Mouse (Mus musculus) MEL (cell line): ENCODE measurements around the gene Fem1a. TPM values are rescaled to one million over a fixed set of nuclear protein-coding genes. Genes with fewer than 3 reads are reported as not detected.

ENCODE experiments used
- DNase-seq: peaks from one replicate; pipeline ENCODE4 v3.0.0; 2011; ENCODE audit warnings: low read depth, low spot score
- H3K27ac ChIP-seq: 2 replicates; pipeline ENCODE4 v1.5.1; 2012; ENCODE audit warnings: low read depth, mild to moderate bottlenecking, control low read depth, low read length, moderate library complexity; ENCODE audit not compliant: control insufficient read depth
- H3K27me3 ChIP-seq, 2 experiments: fragments of 150-350 bp in 1 of 2; sonication (generic) in 1 of 2; 2 replicates each; pipeline ENCODE4 v1.6.1; 2012; ENCODE audit warnings: low read length in 2 of 2, mild to moderate bottlenecking in 2 of 2, improper control_type of control experiment in 1 of 2, moderate library complexity in 1 of 2; ENCODE audit not compliant: insufficient read depth in 2 of 2, control insufficient read depth in 1 of 2
- H3K36me3 ChIP-seq, 2 experiments: 2 replicates each; pipeline ENCODE4 v1.6.1; 2012 to 2014; ENCODE audit warnings: low read length in 2 of 2, improper control_type of control experiment in 1 of 2, inconsistent platforms in 1 of 2, mild to moderate bottlenecking in 1 of 2; ENCODE audit not compliant: insufficient read depth in 2 of 2, control insufficient read depth in 1 of 2
- H3K4me1 ChIP-seq, 2 experiments: fragments of 150-350 bp in 1 of 2; sonication (generic) in 1 of 2; 2 replicates each; pipeline ENCODE4 v1.6.1; 2012; ENCODE audit warnings: low read length in 2 of 2, improper control_type of control experiment in 1 of 2, mild to moderate bottlenecking in 1 of 2; ENCODE audit not compliant: insufficient read depth in 2 of 2, control insufficient read depth in 1 of 2
- H3K4me3 ChIP-seq, 2 experiments: fragments of 150-350 bp in 1 of 2; sonication (generic) in 1 of 2; 2 replicates each; pipeline ENCODE4 v1.5.1; 2012; ENCODE audit warnings: low read depth in 2 of 2, low read length in 2 of 2, mild to moderate bottlenecking in 2 of 2, moderate library complexity in 2 of 2, control low read depth in 1 of 2, improper control_type of control experiment in 1 of 2; ENCODE audit not compliant: control insufficient read depth in 1 of 2, insufficient read depth in 1 of 2
- H3K79me2 ChIP-seq: 2 replicates; pipeline ENCODE4 v1.6.1; 2012; ENCODE audit warnings: mild to moderate bottlenecking, low read length, moderate library complexity; ENCODE audit not compliant: control insufficient read depth, poor library complexity, insufficient read depth
- H3K9ac ChIP-seq: 2 replicates; pipeline ENCODE4 v1.6.1; 2012; ENCODE audit warnings: low read depth, mild to moderate bottlenecking, control low read depth, low read length, moderate library complexity; ENCODE audit not compliant: control insufficient read depth, poor library complexity, severe bottlenecking
- H3K9me3 ChIP-seq: fragments of 150-350 bp; sonication (generic); replicated peaks from 2 replicates; pipeline ENCODE4 v1.6.1; 2012; ENCODE audit warnings: mild to moderate bottlenecking, low read length, improper control_type of control experiment, moderate library complexity; ENCODE audit not compliant: insufficient read depth
- BHLHE40 ChIP-seq: IDR thresholded peaks from 2 replicates; pipeline ENCODE4 v1.6.1; 2012; ENCODE audit warnings: low read depth, mild to moderate bottlenecking, inconsistent platforms, low read length, improper control_type of control experiment, borderline replicate concordance
- CHD1 ChIP-seq: IDR thresholded peaks from 2 replicates; pipeline ENCODE4 v1.6.1; 2012; ENCODE audit warnings: low read depth, mild to moderate bottlenecking, inconsistent platforms, low read length, improper control_type of control experiment
- CHD2 ChIP-seq: IDR thresholded peaks from 2 replicates; pipeline ENCODE4 v1.6.1; 2011; ENCODE audit warnings: low read length, improper control_type of control experiment
- CTCF ChIP-seq, 3 experiments: IDR thresholded peaks in 2 of 3; conservative IDR thresholded peaks in 1 of 3; 2 replicates each; pipeline ENCODE4 v1.5.1; 2011 to 2012; ENCODE audit warnings: low read length in 3 of 3, low read depth in 2 of 3, mild to moderate bottlenecking in 2 of 3, improper control_type of control experiment in 1 of 3, inconsistent platforms in 1 of 3, mixed read lengths in 1 of 3, moderate library complexity in 1 of 3; ENCODE audit not compliant: control insufficient read depth in 1 of 3, insufficient read depth in 1 of 3, poor library complexity in 1 of 3, severe bottlenecking in 1 of 3
- E2F4 ChIP-seq: IDR thresholded peaks from 2 replicates; pipeline ENCODE4 v1.6.1; 2011; ENCODE audit warnings: low read depth, low read length, improper control_type of control experiment, borderline replicate concordance
- ELF1 ChIP-seq: IDR thresholded peaks from 2 replicates; pipeline ENCODE4 v1.6.1; 2014; ENCODE audit warnings: low read depth, mild to moderate bottlenecking, inconsistent platforms, low read length, improper control_type of control experiment, moderate library complexity
- EP300 ChIP-seq, 2 experiments: IDR thresholded peaks; 2 replicates each; pipeline ENCODE4 v1.6.1; 2011; ENCODE audit warnings: improper control_type of control experiment in 2 of 2, low read length in 2 of 2, low read depth in 1 of 2, mild to moderate bottlenecking in 1 of 2
- GABPA ChIP-seq: IDR thresholded peaks from 2 replicates; pipeline ENCODE4 v1.6.1; 2012; ENCODE audit warnings: low read depth, mild to moderate bottlenecking, inconsistent platforms, low read length, improper control_type of control experiment, moderate library complexity
- GATA1 ChIP-seq: IDR thresholded peaks from 2 replicates; pipeline ENCODE4 v1.6.1; 2011; ENCODE audit warnings: low read depth, low read length, improper control_type of control experiment
- HCFC1 ChIP-seq: IDR thresholded peaks from 2 replicates; pipeline ENCODE4 v1.6.1; 2012; ENCODE audit warnings: low read depth, mild to moderate bottlenecking, inconsistent platforms, low read length, improper control_type of control experiment, moderate library complexity
- JUND ChIP-seq: IDR thresholded peaks from 2 replicates; pipeline ENCODE4 v1.6.1; 2011; ENCODE audit warnings: low read depth, mild to moderate bottlenecking, improper control_type of control experiment, low read length
- KAT2A ChIP-seq: conservative IDR thresholded peaks from 2 replicates; pipeline ENCODE4 v1.6.1; 2012; ENCODE audit warnings: low read depth, low read length, improper control_type of control experiment, inconsistent platforms
- MAFK ChIP-seq: IDR thresholded peaks from 2 replicates; pipeline ENCODE4 v1.6.1; 2011; ENCODE audit warnings: low read depth, mild to moderate bottlenecking, low read length, improper control_type of control experiment, borderline replicate concordance
- MAZ ChIP-seq: IDR thresholded peaks from 2 replicates; pipeline ENCODE4 v1.6.1; 2012; ENCODE audit warnings: low read depth, mild to moderate bottlenecking, inconsistent platforms, low read length, improper control_type of control experiment
- MEF2A ChIP-seq: IDR thresholded peaks from 2 replicates; pipeline ENCODE4 v1.6.1; 2014; ENCODE audit warnings: low read depth, mild to moderate bottlenecking, inconsistent platforms, low read length, improper control_type of control experiment; ENCODE audit not compliant: poor library complexity, insufficient replicate concordance, severe bottlenecking; ENCODE audit errors: extremely low read depth
- MXI1 ChIP-seq: IDR thresholded peaks from 2 replicates; pipeline ENCODE4 v1.6.1; 2011; ENCODE audit warnings: mild to moderate bottlenecking, low read depth, low read length, improper control_type of control experiment
- MYB ChIP-seq: IDR thresholded peaks from 2 replicates; pipeline ENCODE4 v1.6.1; 2011; ENCODE audit warnings: mild to moderate bottlenecking, low read depth, low read length, improper control_type of control experiment
- MYC ChIP-seq: IDR thresholded peaks from 2 replicates; pipeline ENCODE4 v1.6.1; 2011; ENCODE audit warnings: low read depth, mild to moderate bottlenecking, low read length, improper control_type of control experiment, moderate library complexity
- NELFE ChIP-seq: IDR thresholded peaks from 2 replicates; pipeline ENCODE4 v1.6.1; 2011; ENCODE audit warnings: low read depth, low read length, improper control_type of control experiment
- NRF1 ChIP-seq: IDR thresholded peaks from 2 replicates; pipeline ENCODE4 v1.6.1; 2014; ENCODE audit warnings: low read depth, mild to moderate bottlenecking, inconsistent platforms, low read length, improper control_type of control experiment, moderate library complexity; ENCODE audit not compliant: poor library complexity, insufficient read depth, severe bottlenecking
- POLR2A ChIP-seq, 2 experiments: IDR thresholded peaks; 2 replicates each; pipeline ENCODE4 v1.6.1; 2011 to 2012; ENCODE audit warnings: low read length in 2 of 2, mild to moderate bottlenecking in 2 of 2, control low read depth in 1 of 2, improper control_type of control experiment in 1 of 2, low read depth in 1 of 2, moderate library complexity in 1 of 2; ENCODE audit not compliant: control insufficient read depth in 1 of 2, insufficient read depth in 1 of 2, poor library complexity in 1 of 2
- POLR2AphosphoS2 ChIP-seq: IDR thresholded peaks from 2 replicates; pipeline ENCODE4 v1.6.1; 2011; ENCODE audit warnings: low read length, improper control_type of control experiment
- POLR2AphosphoS5 ChIP-seq: IDR thresholded peaks from 2 replicates; pipeline ENCODE4 v1.6.1; 2012; ENCODE audit warnings: low read depth, borderline replicate concordance, mild to moderate bottlenecking, inconsistent platforms, low read length, moderate library complexity, mixed read lengths
- RAD21 ChIP-seq: IDR thresholded peaks from 2 replicates; pipeline ENCODE4 v1.6.1; 2011; ENCODE audit warnings: mild to moderate bottlenecking, low read depth, low read length, improper control_type of control experiment
- SIN3A ChIP-seq: IDR thresholded peaks from 2 replicates; pipeline ENCODE4 v1.6.1; 2012; ENCODE audit warnings: low read length, improper control_type of control experiment, inconsistent platforms
- SMC3 ChIP-seq: IDR thresholded peaks from 2 replicates; pipeline ENCODE4 v1.6.1; 2011; ENCODE audit warnings: low read depth, low read length, improper control_type of control experiment
- TAL1 ChIP-seq: IDR thresholded peaks from 2 replicates; pipeline ENCODE4 v1.6.1; 2012; ENCODE audit warnings: mild to moderate bottlenecking, inconsistent platforms, low read length, moderate library complexity, mixed read lengths
- TBP ChIP-seq: IDR thresholded peaks from 2 replicates; pipeline ENCODE4 v1.8.0; 2011; ENCODE audit warnings: low read depth, low read length, improper control_type of control experiment
- TCF12 ChIP-seq: IDR thresholded peaks from 2 replicates; pipeline ENCODE4 v1.6.1; 2014; ENCODE audit warnings: low read depth, mild to moderate bottlenecking, inconsistent platforms, low read length, improper control_type of control experiment, moderate library complexity
- UBTF ChIP-seq: IDR thresholded peaks from 2 replicates; pipeline ENCODE4 v1.6.1; 2012; ENCODE audit warnings: low read depth, mild to moderate bottlenecking, inconsistent platforms, low read length, improper control_type of control experiment, moderate library complexity, borderline replicate concordance; ENCODE audit not compliant: insufficient read depth
- USF1 ChIP-seq: IDR thresholded peaks from 2 replicates; pipeline ENCODE4 v1.6.1; 2014; ENCODE audit warnings: low read depth, mild to moderate bottlenecking, inconsistent platforms, low read length, improper control_type of control experiment, moderate library complexity
- USF2 ChIP-seq, 2 experiments: IDR thresholded peaks; 2 replicates each; pipeline ENCODE4 v1.6.1; 2011 to 2012; ENCODE audit warnings: improper control_type of control experiment in 2 of 2, low read length in 2 of 2, borderline replicate concordance in 1 of 2, inconsistent platforms in 1 of 2, low read depth in 1 of 2, mild to moderate bottlenecking in 1 of 2; ENCODE audit not compliant: insufficient read depth in 1 of 2
- ZC3H11A ChIP-seq: IDR thresholded peaks from 2 replicates; pipeline ENCODE4 v1.6.1; 2012; ENCODE audit warnings: low read depth, mild to moderate bottlenecking, inconsistent platforms, low read length, improper control_type of control experiment
- ZKSCAN1 ChIP-seq: IDR thresholded peaks from 2 replicates; pipeline ENCODE4 v1.6.1; 2012; ENCODE audit warnings: low read depth, mild to moderate bottlenecking, inconsistent platforms, low read length, improper control_type of control experiment, moderate library complexity
- ZMIZ1 ChIP-seq: IDR thresholded peaks from 2 replicates; pipeline ENCODE4 v1.6.1; 2012; ENCODE audit warnings: low read depth, mild to moderate bottlenecking, inconsistent platforms, low read length, improper control_type of control experiment, moderate library complexity
- polyA plus RNA-seq, 2 experiments: library from polyadenylated mRNA; stranded (reverse) in 1 of 2; unstranded in 1 of 2; fragments of >175 nt in 1 of 2; fragments of >200 nt in 1 of 2; gene quantifications; 2 replicates each; pipeline versions ENCODE4 v1.2.1 to v1.2.4; 2012; ENCODE audit warnings: low replicate concordance in 2 of 2, low read depth in 1 of 2; ENCODE audit not compliant: insufficient read length in 2 of 2, insufficient read depth in 1 of 2, missing spikeins in 1 of 2
- total RNA-seq: library from RNA; depleted of rRNA; stranded (reverse); fragments of 300-350 nt; gene quantifications from 2 replicates; pipeline ENCODE4 v1.2.3, GENCODE M21; 2012

The Fem1a gene
- total and polyA plus RNA-seq, 3 experiments, result 17.1 to 21.5 TPM; not detected in 1

DNA sequence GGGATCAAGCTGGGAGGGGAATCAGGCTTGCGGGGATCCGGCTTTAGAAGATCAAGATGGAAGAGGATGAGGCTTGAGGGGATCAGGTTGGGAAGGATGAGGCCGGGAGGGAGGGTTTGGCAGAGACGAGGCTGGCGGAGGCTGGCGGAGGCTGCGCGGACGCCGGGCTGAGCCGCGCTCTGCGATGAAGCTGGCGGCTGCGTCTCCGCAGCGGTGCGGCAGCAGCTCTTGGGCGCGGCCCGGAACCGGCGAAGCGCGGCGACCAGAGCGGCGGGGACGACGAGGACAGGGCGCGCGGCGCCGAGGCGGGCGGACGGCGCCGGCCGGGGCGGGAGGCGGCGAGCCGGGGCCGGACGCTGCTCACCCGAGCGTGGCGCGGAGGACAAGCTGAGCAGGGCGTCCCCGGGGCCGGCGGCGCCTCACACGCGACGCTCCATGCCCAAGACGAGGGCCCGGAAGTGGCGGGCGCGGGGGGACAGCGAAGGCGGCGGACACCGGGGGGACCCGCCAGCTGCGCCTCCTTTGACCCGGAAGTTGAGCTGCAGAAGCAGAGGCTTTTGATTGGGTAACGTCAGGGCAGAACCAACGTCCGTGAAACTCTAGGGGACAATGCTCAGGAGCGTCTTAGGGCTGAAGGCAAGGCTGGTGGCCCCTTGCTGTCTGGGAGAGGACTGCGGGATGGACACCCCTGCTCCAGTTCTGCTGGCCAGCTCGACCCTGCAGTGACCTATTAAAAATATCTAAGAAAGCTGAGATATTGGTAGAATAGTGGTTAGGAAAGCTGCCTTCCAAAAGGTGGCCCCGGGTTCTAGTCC lies 38.0 kb upstream of the Fem1a start, which contains the start of gene Dpp9:
Gene Dpp9 (minus strand): TSS at position 529 of the 815 bp plus-strand sequence.
- H3K27me3 ChIP-seq, result no peaks in the 10 kb centered on the region; a peak in 1 of 4 replicates
- peaks cover 0 to 3% of the 10 kb centered on the region in 2 experiments; a peak in 1 of 4 replicates for H3K36me3 ChIP-seq
- DNase-seq, result peak; percentile 98
- H3K9me3 ChIP-seq, result no peaks in the 10 kb centered on the region
- peaks cover 0 to 17% of the 10 kb centered on the region in 2 experiments; a peak in 3 of 4 replicates for H3K4me1 ChIP-seq
- peak within 1 kb of the TSS; percentile 92 to 98 for H3K4me3 ChIP-seq
- H3K9ac ChIP-seq, result peak within 1 kb of the TSS; percentile 91
- peaks cover 13% of the 10 kb centered on the region for H3K79me2 ChIP-seq
- peak within 1 kb of the TSS; percentile 38 for H3K27ac ChIP-seq
- TF ChIP-seq ZC3H11A (no peak), USF2 (IDR thresholded peaks at IDR 0.05; ENCODE audit: borderline replicate concordance in 1 of 2, insufficient read depth in 1 of 2, low read depth in 1 of 2, low read length in 2 of 2) (no peak), MAZ (no peak), MXI1 (no peak; the same call in 1 of the 2 replicates), BHLHE40 (no peak), POLR2A (IDR thresholded peaks at IDR 0.05; ENCODE audit: control insufficient read depth in 1 of 2, insufficient read depth in 1 of 2, low read depth in 1 of 2, low read length in 2 of 2, poor library complexity in 1 of 2) (peak; percentile 16 to 77; a peak in 3 of 4 replicates), MYC (no peak), KAT2A (peak; percentile 83), ZMIZ1 (no peak), GATA1 (peak; percentile 36; the same call in 1 of the 2 replicates), NRF1 (no peak), SIN3A (peak; percentile 96), CHD1 (peak; percentile 99), CHD2 (peak; percentile 72), MEF2A (no peak), E2F4 (no peak), TCF12 (peak; percentile 54), GABPA (no peak), USF1 (no peak), TAL1 (no peak), ZKSCAN1 (no peak), EP300 (IDR thresholded peaks at IDR 0.05; ENCODE audit: low read depth in 1 of 2, low read length in 2 of 2) (0 out of 4 replicates have a peak, but pooled peaks of 1 of the 2 experiments have one; percentile 11), ELF1 (peak; percentile 80), MAFK (no peak), RAD21 (no peak), TBP (peak; percentile 94), HCFC1 (peak; percentile 93), UBTF (no peak), NELFE (peak; percentile 54), MYB (no peak), SMC3 (no peak), POLR2AphosphoS5 (no peak), POLR2AphosphoS2 (no peak), JUND (no peak), CTCF (IDR thresholded peaks at IDR 0.05 in 2 of 3, conservative IDR thresholded peaks at IDR 0.05 in 1 of 3; ENCODE audit: control insufficient read depth in 1 of 3, insufficient read depth in 1 of 3, low read depth in 2 of 3, low read length in 3 of 3, poor library complexity in 1 of 3, severe bottlenecking in 1 of 3) (0 out of 6 replicates have a peak, but pooled peaks of 1 of the 3 experiments have one; percentile 5)
